Mouse (Mus musculus): ENCODE data around the gene 1700029F12Rik.

- no peak for TF ChIP-seq CTCF (conservative IDR thresholded peaks at IDR 0.05; ENCODE audit: low read length)
- TF ChIP-seq POU5F1 (IDR thresholded peaks at IDR 0.05; ENCODE audit: borderline replicate concordance, low read length), result no peak
Observed at GRCm38 (mm10) chr13:97006784-97007183, 27.4 kb downstream of the 1700029F12Rik start.

Measured in E14TG2a.4 (cell line).